Mouse (Mus musculus): Measurements from ENCODE around the gene Casp7. TPM values are rescaled to one million over a fixed set of nuclear protein-coding genes. Genes with fewer than 3 reads are reported as not detected.

Gene Casp7
- polyA plus RNA-seq, 1 experiment from 2014 or later = 25.5 TPM

- H3K36me3 ChIP-seq (ENCODE audit: control insufficient read depth, insufficient read depth, low read length) = no peaks in the 10 kb centered on the region
- no peak overlapping the region for H3K4me2 ChIP-seq (ENCODE audit: low read length)
- WGBS = 54% methylated on average over 9 of the region's 9 CpGs
- H3K4me3 ChIP-seq (ENCODE audit: low read length) = no peak overlapping the region
- H3K9ac ChIP-seq (ENCODE audit: low read depth, low read length) = 0 out of 2 replicates have a peak overlapping the region, but pooled peaks have one; percentile 18
- H3K27ac ChIP-seq (ENCODE audit: low read depth, low read length) = no peak overlapping the region
- H3K4me1 ChIP-seq (ENCODE audit: control insufficient read depth, insufficient read depth, low read depth, low read length) = peaks cover 15% of the 10 kb centered on the region
- H3K27me3 ChIP-seq (replicated peaks; ENCODE audit: control insufficient read depth, insufficient read depth, low read length) = no peaks in the 10 kb centered on the region
- no peak for ATAC-seq
- no peaks in the 10 kb centered on the region for H3K9me3 ChIP-seq (ENCODE audit: control insufficient read depth, low read length)
These were observed 28.6 kb downstream of the Casp7 start for GRCm38 (mm10) chr19:56425492-56425891.

GRCm38 (mm10) chr19:56430369-56430768, 33.4 kb downstream of the Casp7 start:
- no peak overlapping the region for H3K4me3 ChIP-seq (ENCODE audit: low read length)
- H3K27ac ChIP-seq (ENCODE audit: low read depth, low read length) = no peak overlapping the region
- H3K36me3 ChIP-seq (ENCODE audit: control insufficient read depth, insufficient read depth, low read length) = no peaks in the 10 kb centered on the region
- 0 out of 2 replicates have a peak, but pooled peaks cover 8% of the 10 kb centered on the region for H3K4me1 ChIP-seq (ENCODE audit: control insufficient read depth, insufficient read depth, low read depth, low read length)
- H3K4me2 ChIP-seq (ENCODE audit: low read length) = no peak overlapping the region
- no peaks in the 10 kb centered on the region for H3K9me3 ChIP-seq (ENCODE audit: control insufficient read depth, low read length)
- ATAC-seq = no peak
- no peaks in the 10 kb centered on the region for H3K27me3 ChIP-seq (replicated peaks; ENCODE audit: control insufficient read depth, insufficient read depth, low read length)
- WGBS = 73% methylated on average over 8 of the region's 8 CpGs
- H3K9ac ChIP-seq (ENCODE audit: low read depth, low read length) = no peak overlapping the region

GRCm38 (mm10) chr19:56432706-56433105, 35.8 kb downstream of the Casp7 start:
- Histone ChIP-seq H3K9ac (ENCODE audit: low read depth, low read length) (no peak overlapping the region), H3K27me3 (replicated peaks; ENCODE audit: control insufficient read depth, insufficient read depth, low read length) (no peaks in the 10 kb centered on the region), H3K4me1 (ENCODE audit: control insufficient read depth, insufficient read depth, low read depth, low read length) (no peaks in the 10 kb centered on the region), H3K36me3 (ENCODE audit: control insufficient read depth, insufficient read depth, low read length) (no peaks in the 10 kb centered on the region), H3K4me2 (ENCODE audit: low read length) (no peak overlapping the region), H3K27ac (ENCODE audit: low read depth, low read length) (no peak overlapping the region), H3K9me3 (ENCODE audit: control insufficient read depth, low read length) (no peaks in the 10 kb centered on the region), H3K4me3 (ENCODE audit: low read length) (no peak overlapping the region)
- WGBS = 70% methylated on average over 10 of the region's 10 CpGs
- no peak for ATAC-seq

GRCm38 (mm10) chr19:56433581-56433980, 36.7 kb downstream of the Casp7 start:
- Histone ChIP-seq H3K4me1 (ENCODE audit: control insufficient read depth, insufficient read depth, low read depth, low read length) (no peaks in the 10 kb centered on the region), H3K27ac (ENCODE audit: low read depth, low read length) (no peak overlapping the region), H3K4me3 (ENCODE audit: low read length) (no peak overlapping the region), H3K9ac (ENCODE audit: low read depth, low read length) (no peak overlapping the region), H3K27me3 (replicated peaks; ENCODE audit: control insufficient read depth, insufficient read depth, low read length) (no peaks in the 10 kb centered on the region), H3K36me3 (ENCODE audit: control insufficient read depth, insufficient read depth, low read length) (no peaks in the 10 kb centered on the region), H3K4me2 (ENCODE audit: low read length) (no peak overlapping the region), H3K9me3 (ENCODE audit: control insufficient read depth, low read length) (no peaks in the 10 kb centered on the region)
- no peak for ATAC-seq
- 95% methylated on average over 7 of the region's 7 CpGs for WGBS

- Histone ChIP-seq H3K27me3 (replicated peaks; ENCODE audit: control insufficient read depth, insufficient read depth, low read length) (no peaks in the 10 kb centered on the region), H3K4me1 (ENCODE audit: control insufficient read depth, insufficient read depth, low read depth, low read length) (no peaks in the 10 kb centered on the region), H3K4me3 (ENCODE audit: low read length) (no peak overlapping the region), H3K4me2 (ENCODE audit: low read length) (no peak overlapping the region), H3K27ac (ENCODE audit: low read depth, low read length) (no peak overlapping the region), H3K36me3 (ENCODE audit: control insufficient read depth, insufficient read depth, low read length) (no peaks in the 10 kb centered on the region), H3K9me3 (ENCODE audit: control insufficient read depth, low read length) (no peaks in the 10 kb centered on the region), H3K9ac (ENCODE audit: low read depth, low read length) (no peak overlapping the region)
- no peak for ATAC-seq
- 86% methylated on average over 13 of the region's 13 CpGs for WGBS
These were observed 39.5 kb downstream of the Casp7 start for GRCm38 (mm10) chr19:56436380-56436779.

GRCm38 (mm10) chr19:56438357-56439071, 41.6 kb downstream of the Casp7 start:
- Histone ChIP-seq H3K4me3 (ENCODE audit: low read length) (no peak overlapping the region), H3K4me1 (ENCODE audit: control insufficient read depth, insufficient read depth, low read depth, low read length) (no peaks in the 10 kb centered on the region), H3K4me2 (ENCODE audit: low read length) (no peak overlapping the region), H3K9me3 (ENCODE audit: control insufficient read depth, low read length) (no peaks in the 10 kb centered on the region), H3K27me3 (replicated peaks; ENCODE audit: control insufficient read depth, insufficient read depth, low read length) (no peaks in the 10 kb centered on the region), H3K36me3 (ENCODE audit: control insufficient read depth, insufficient read depth, low read length) (no peaks in the 10 kb centered on the region), H3K9ac (ENCODE audit: low read depth, low read length) (no peak overlapping the region), H3K27ac (ENCODE audit: low read depth, low read length) (no peak overlapping the region)
- no peak for ATAC-seq
- 86% methylated on average over 7 of the region's 7 CpGs for WGBS

GRCm38 (mm10) chr19:56439072-56439434, 42.1 kb downstream of the Casp7 start:
- Histone ChIP-seq H3K9me3 (ENCODE audit: control insufficient read depth, low read length) (no peaks in the 10 kb centered on the region), H3K27ac (ENCODE audit: low read depth, low read length) (no peak overlapping the region), H3K4me3 (ENCODE audit: low read length) (no peak overlapping the region), H3K4me1 (ENCODE audit: control insufficient read depth, insufficient read depth, low read depth, low read length) (no peaks in the 10 kb centered on the region), H3K27me3 (replicated peaks; ENCODE audit: control insufficient read depth, insufficient read depth, low read length) (no peaks in the 10 kb centered on the region), H3K9ac (ENCODE audit: low read depth, low read length) (no peak overlapping the region), H3K36me3 (ENCODE audit: control insufficient read depth, insufficient read depth, low read length) (no peaks in the 10 kb centered on the region), H3K4me2 (ENCODE audit: low read length) (no peak overlapping the region)
- ATAC-seq = no peak
- 91% methylated on average over 6 of the region's 6 CpGs for WGBS

GRCm38 (mm10) chr19:56443445-56443844, 46.5 kb downstream of the Casp7 start:
- no peaks in the 10 kb centered on the region for H3K9me3 ChIP-seq (ENCODE audit: control insufficient read depth, low read length)
- H3K27me3 ChIP-seq (replicated peaks; ENCODE audit: control insufficient read depth, insufficient read depth, low read length) = no peaks in the 10 kb centered on the region
- no peaks in the 10 kb centered on the region for H3K36me3 ChIP-seq (ENCODE audit: control insufficient read depth, insufficient read depth, low read length)
- H3K9ac ChIP-seq (ENCODE audit: low read depth, low read length) = no peak overlapping the region
- no peaks in the 10 kb centered on the region for H3K4me1 ChIP-seq (ENCODE audit: control insufficient read depth, insufficient read depth, low read depth, low read length)
- 76% methylated on average over 14 of the region's 14 CpGs for WGBS
- H3K4me2 ChIP-seq (ENCODE audit: low read length) = no peak overlapping the region
- H3K4me3 ChIP-seq (ENCODE audit: low read length) = no peak overlapping the region
- ATAC-seq = no peak
- H3K27ac ChIP-seq (ENCODE audit: low read depth, low read length) = no peak overlapping the region

- H3K27me3 ChIP-seq (replicated peaks; ENCODE audit: control insufficient read depth, insufficient read depth, low read length) = no peaks in the 10 kb centered on the region
- no peak overlapping the region for H3K9ac ChIP-seq (ENCODE audit: low read depth, low read length)
- H3K4me1 ChIP-seq (ENCODE audit: control insufficient read depth, insufficient read depth, low read depth, low read length) = no peaks in the 10 kb centered on the region
- 93% methylated on average over 4 of the region's 4 CpGs for WGBS
- no peaks in the 10 kb centered on the region for H3K9me3 ChIP-seq (ENCODE audit: control insufficient read depth, low read length)
- H3K36me3 ChIP-seq (ENCODE audit: control insufficient read depth, insufficient read depth, low read length) = no peaks in the 10 kb centered on the region
- H3K27ac ChIP-seq (ENCODE audit: low read depth, low read length) = no peak overlapping the region
- ATAC-seq = no peak
- no peak overlapping the region for H3K4me3 ChIP-seq (ENCODE audit: low read length)
- H3K4me2 ChIP-seq (ENCODE audit: low read length) = no peak overlapping the region
These were observed 51.9 kb downstream of the Casp7 start for GRCm38 (mm10) chr19:56448784-56449183.

Data from hindbrain, embryonic 16.5 days (tissue).